Mouse (Mus musculus) cortical plate, adult 2 months (tissue): Measurements from ENCODE around the gene Selp.

Experiments
- CTCF ChIP-seq: fragments of 200-500 bp; IDR thresholded peaks from 2 replicates; pipeline ENCODE4 v1.5.1; 2011; ENCODE audit warnings: mild to moderate bottlenecking, control low read depth, low read length; ENCODE audit not compliant: insufficient read depth; ENCODE audit errors: extremely low read depth
- POLR2A ChIP-seq: fragments of 200-500 bp; IDR thresholded peaks from 2 replicates; pipeline ENCODE4 v1.6.1; 2011; ENCODE audit warnings: mild to moderate bottlenecking, low read length, control low read depth; ENCODE audit not compliant: insufficient read depth; ENCODE audit errors: extremely low read depth

DNA sequence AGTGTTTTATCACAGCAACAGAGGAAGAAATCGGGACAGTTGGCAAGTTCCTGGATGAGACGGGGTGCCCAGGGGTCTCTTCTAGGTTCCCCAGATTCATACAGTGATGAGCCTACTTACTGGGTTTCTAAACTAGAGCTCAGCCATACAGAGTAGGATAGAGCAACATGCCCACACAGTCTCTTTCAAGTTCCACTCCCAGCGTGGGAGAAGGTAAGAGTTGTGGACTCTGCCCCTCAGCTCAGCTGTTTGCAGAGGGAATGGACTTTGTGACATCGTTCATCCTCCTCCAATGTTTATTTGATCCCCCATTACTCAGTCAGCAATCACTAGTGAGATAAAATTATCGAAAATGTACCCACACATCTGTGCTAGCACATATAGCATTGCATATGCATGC, 47.7 kb downstream of the Selp start:
- TF ChIP-seq CTCF (no peak), POLR2A (no peak)
